Mouse (Mus musculus) bone marrow macrophage, adult 2 months (primary cell): Measurements from ENCODE around the gene Itsn1. TPM values are rescaled to one million over a fixed set of nuclear protein-coding genes. Genes with fewer than 3 reads are reported as not detected.

ENCODE experiments used
- H3K27ac ChIP-seq: 2 replicates; pipeline ENCODE4 v1.5.1; 2012; ENCODE audit warnings: low read depth, low read length; ENCODE audit not compliant: insufficient read depth
- H3K4me1 ChIP-seq: 2 replicates; pipeline ENCODE4 v1.6.1; 2012; ENCODE audit warnings: low read length; ENCODE audit not compliant: control insufficient read depth, insufficient read depth
- H3K4me3 ChIP-seq: 2 replicates; pipeline ENCODE4 v1.5.1; 2012; ENCODE audit warnings: mild to moderate bottlenecking, low read length, moderate library complexity; ENCODE audit not compliant: insufficient read depth
- CTCF ChIP-seq: IDR thresholded peaks from 2 replicates; pipeline ENCODE4 v1.5.1; 2012; ENCODE audit warnings: low read depth, mild to moderate bottlenecking, low read length, moderate library complexity
- POLR2A ChIP-seq: IDR thresholded peaks from 2 replicates; pipeline ENCODE4 v1.6.1; 2012; ENCODE audit warnings: mild to moderate bottlenecking, low read depth, low read length, borderline replicate concordance
- polyA plus RNA-seq: library from polyadenylated mRNA; stranded (reverse); fragments of >200 nt; gene quantifications from 2 replicates; pipeline ENCODE4 v1.2.4, GENCODE M21; 2012; ENCODE audit not compliant: missing spikeins, insufficient read depth, insufficient read length

The Itsn1 gene
- polyA plus RNA-seq, 1 experiment: 130 TPM

GRCm38 (mm10) chr16:91838771-91839170 is 109.7 kb downstream of the Itsn1 start:
- TF ChIP-seq POLR2A: no peak
- peaks cover 48% of the 10 kb centered on the region for H3K4me1 ChIP-seq
- H3K27ac ChIP-seq: no peak overlapping the region
- no peak overlapping the region for H3K4me3 ChIP-seq

- H3K4me3 ChIP-seq: no peak overlapping the region
- no peak for TF ChIP-seq POLR2A
- TF ChIP-seq CTCF: no peak
- peaks cover 50% of the 10 kb centered on the region for H3K4me1 ChIP-seq
- peak overlapping the region; percentile 85 for H3K27ac ChIP-seq
These were observed 110.4 kb downstream of the Itsn1 start for GRCm38 (mm10) chr16:91839462-91839861.

GRCm38 (mm10) chr16:91841026-91841630 is 112.0 kb downstream of the Itsn1 start:
- H3K4me1 ChIP-seq: peaks cover 50% of the 10 kb centered on the region
- no peak overlapping the region for H3K4me3 ChIP-seq
- no peak for TF ChIP-seq CTCF
- TF ChIP-seq POLR2A: no peak
- peak overlapping the region; percentile 85 for H3K27ac ChIP-seq

DNA sequence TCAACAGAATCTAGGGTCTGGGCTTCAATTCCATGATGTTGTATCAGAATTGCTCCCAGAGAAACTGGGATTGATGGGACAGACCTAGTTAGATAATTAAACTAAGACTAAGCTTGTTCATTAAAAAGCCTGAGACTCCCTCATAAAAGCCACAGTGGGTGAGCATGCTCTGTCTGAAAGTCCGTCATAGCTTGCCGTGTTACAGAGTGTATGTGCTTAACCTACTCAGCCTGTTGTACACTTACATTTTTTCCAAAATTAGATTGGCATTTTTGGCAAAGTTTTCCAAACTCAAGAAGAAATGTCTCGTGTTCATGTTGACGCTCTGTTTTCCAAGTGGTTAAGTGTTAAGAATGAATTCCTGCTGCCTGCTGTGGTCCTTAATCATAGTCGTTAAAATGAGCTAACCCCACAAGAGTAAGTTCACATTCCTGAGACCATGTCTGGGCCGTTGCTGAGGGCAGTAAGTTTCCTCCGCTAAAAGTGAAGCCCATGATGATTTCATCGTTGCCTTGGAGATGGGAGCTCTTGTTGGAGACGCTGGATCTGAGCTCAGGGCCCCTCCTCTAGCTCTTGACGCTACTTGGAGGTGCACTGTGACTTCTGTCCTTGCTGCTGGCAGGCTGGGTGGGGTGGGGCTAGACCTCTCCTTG is 117.1 kb downstream of the Itsn1 start:
- H3K27ac ChIP-seq: peak overlapping the region; percentile 100
- peaks cover 73% of the 10 kb centered on the region for H3K4me1 ChIP-seq
- no peak for TF ChIP-seq CTCF
- TF ChIP-seq POLR2A: no peak
- H3K4me3 ChIP-seq: no peak overlapping the region

GRCm38 (mm10) chr16:91847525-91848225 is 118.6 kb downstream of the Itsn1 start:
- H3K27ac ChIP-seq: peak overlapping the region; percentile 100
- TF ChIP-seq CTCF (no peak), POLR2A (no peak)
- no peak overlapping the region for H3K4me3 ChIP-seq
- peaks cover 75% of the 10 kb centered on the region for H3K4me1 ChIP-seq

GRCm38 (mm10) chr16:91848505-91848904 is 119.4 kb downstream of the Itsn1 start:
- no peak overlapping the region for H3K4me3 ChIP-seq
- H3K27ac ChIP-seq: peak overlapping the region; percentile 100
- peaks cover 79% of the 10 kb centered on the region for H3K4me1 ChIP-seq
- TF ChIP-seq CTCF: 0 out of 2 replicates have a peak, but pooled peaks have one; percentile 7
- no peak for TF ChIP-seq POLR2A

DNA sequence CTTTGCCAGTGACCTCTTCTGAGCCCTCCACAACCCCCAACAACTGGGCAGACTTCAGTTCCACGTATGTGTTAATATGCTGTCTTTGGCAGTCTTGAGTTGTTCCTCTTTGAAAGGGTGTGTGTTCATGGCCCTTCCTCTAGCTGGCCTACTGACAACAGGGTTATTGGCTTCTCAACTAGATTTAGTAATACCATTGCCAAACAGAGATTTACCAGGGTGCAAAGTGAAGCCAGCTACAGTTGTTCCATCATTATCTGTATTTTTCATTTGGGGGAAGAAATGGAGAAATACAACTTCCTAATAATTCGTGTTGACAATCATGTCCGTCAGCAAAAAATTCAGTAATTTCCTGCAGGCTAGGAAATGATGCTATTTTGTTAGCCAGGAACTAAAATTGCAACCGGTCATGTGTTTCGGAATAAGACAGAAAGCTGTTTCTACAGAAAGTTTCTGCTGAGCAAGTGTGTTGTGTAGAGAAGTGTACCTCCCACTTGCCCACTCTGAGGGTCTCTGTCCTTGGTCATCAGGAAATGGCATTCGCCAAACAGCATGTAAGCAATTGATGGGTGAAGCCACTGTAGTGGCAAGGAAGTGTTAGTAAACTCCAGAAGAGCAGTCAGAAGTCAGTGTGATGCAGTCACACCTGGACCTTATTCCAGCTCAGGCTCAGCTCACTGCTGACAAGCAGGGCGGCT is 120.0 kb downstream of the Itsn1 start:
- TF ChIP-seq POLR2A: no peak
- no peak for TF ChIP-seq CTCF
- Histone ChIP-seq H3K4me3 (no peak overlapping the region), H3K4me1 (peaks cover 84% of the 10 kb centered on the region), H3K27ac (peak overlapping the region; percentile 100)

DNA sequence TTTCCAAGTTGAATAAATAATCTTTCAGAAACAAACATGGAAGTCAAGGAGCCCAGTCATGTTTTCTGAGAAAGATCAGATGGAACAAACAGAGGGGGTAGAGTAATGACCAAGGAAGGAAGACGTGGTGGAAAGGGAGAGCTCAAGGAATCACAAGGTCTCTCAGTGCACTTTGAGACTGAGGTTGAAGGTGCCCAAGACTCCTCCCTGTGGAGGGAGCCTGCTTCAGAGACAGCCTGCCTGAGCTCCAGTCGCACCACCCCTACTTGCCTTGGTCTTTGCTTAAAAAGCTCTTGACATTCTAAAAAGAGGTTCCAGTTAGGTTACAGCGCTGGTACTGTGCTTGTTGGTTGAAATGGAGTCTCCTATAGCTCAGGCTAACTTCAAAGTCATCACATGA is 121.1 kb downstream of the Itsn1 start:
- H3K27ac ChIP-seq: peak overlapping the region; percentile 100

DNA sequence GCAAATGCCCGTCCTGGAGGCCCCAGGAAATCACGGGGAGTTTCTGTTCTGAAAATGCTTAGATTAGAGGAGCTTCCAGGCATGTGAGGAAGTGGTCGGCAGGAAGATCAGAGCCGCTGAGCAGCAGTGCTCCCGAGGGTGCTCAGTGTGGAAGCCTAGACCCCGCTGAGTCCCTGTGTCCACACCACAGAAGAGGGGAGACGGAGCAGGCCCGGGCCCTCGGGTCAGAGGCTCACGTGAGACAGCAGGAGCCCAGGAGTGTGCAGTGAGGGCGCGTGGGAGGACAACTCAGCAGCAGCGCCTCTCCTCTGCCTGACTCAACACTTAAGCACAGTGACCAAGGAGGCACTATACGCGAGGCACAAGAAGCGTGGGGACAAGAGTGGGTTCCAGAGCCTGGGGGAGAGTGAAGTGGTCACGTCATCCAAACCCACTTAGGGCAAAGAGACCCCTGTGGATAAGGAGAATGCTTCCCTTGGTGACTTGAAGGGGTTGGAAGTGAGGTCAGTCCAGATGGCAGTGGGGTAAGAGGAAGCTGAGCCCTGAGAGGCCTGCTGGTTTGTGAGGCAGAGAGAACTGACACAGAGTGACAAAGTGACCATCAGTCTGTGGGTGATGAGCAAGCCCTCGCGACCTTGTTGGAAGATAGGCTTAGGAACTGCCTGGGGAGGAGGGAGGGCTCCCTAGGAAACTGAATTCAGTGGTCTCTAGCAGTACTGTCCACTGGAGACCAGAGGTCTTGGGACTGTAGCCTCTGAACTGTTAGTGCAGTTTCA is 122.6 kb downstream of the Itsn1 start:
- H3K27ac ChIP-seq: peak overlapping the region; percentile 100
- TF ChIP-seq POLR2A: no peak
- no peak for TF ChIP-seq CTCF

More for the DNA sequence above, 121.1 kb downstream of the Itsn1 start:
- Histone ChIP-seq H3K4me1 (peaks cover 90% of the 10 kb centered on the region), H3K4me3 (no peak overlapping the region)
- no peak for TF ChIP-seq POLR2A
- no peak for TF ChIP-seq CTCF

DNA sequence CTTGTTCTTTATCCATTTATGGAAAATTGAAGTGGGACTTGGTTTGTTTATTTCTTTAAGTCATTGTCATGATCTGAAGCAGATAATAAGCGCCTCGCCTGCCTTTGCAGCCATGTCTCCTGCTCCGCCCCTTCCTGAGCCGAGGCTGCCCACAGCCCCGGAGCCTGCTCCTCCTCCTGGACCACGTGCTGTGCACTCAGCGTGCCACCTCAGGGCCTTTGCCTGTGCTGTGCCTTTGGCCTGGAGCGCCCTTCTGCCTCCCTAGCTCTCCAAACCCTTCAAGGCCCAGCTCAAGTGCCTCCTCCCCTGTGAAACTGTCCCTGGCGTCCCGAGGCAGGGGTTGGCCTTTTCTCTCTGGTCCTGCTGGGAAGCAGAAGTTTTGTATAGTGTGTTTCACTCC is 123.7 kb downstream of the Itsn1 start:
- Histone ChIP-seq H3K4me3 (no peak overlapping the region), H3K27ac (peak overlapping the region; percentile 100), H3K4me1 (peaks cover 73% of the 10 kb centered on the region)
- TF ChIP-seq CTCF (no peak), POLR2A (no peak)

More for the DNA sequence above, 122.6 kb downstream of the Itsn1 start:
- Histone ChIP-seq H3K4me3 (no peak overlapping the region), H3K4me1 (peaks cover 84% of the 10 kb centered on the region)
